ENCODE assay signal across 8 mouse cellular contexts in genomic region chr2:30927844-30928628, GRCm38 (mm10). TPM values are rescaled to one million over a fixed set of nuclear protein-coding genes. Genes with fewer than 3 reads are reported as not detected.
DNase-seq lines count a peak whose midpoint lies in the region; ATAC-seq and TF ChIP-seq lines count a peak whose summit lies in the region.

No protein-coding gene starts in this region.

- no peak overlapping the region for H3K9ac ChIP-seq in embryonic facial prominence, embryonic 14.5 days (ENCODE audit: low read depth, low read length)
- no peak overlapping the region; the same call in 1 of the 2 replicates for H3K9ac ChIP-seq in liver, postnatal 0 days (replicated peaks)

- H3K27me3 ChIP-seq in embryonic facial prominence, embryonic 14.5 days (replicated peaks; ENCODE audit: control insufficient read depth, insufficient read depth, low read length) = no peaks in the 10 kb centered on the region
- H3K27me3 ChIP-seq in heart, embryonic 10.5 days (ENCODE audit: insufficient read depth, poor library complexity, severe bottlenecking) = 0 out of 2 replicates have a peak, but pooled peaks cover 3% of the 10 kb centered on the region
- no peaks in the 10 kb centered on the region for H3K27me3 ChIP-seq in liver, postnatal 0 days (ENCODE audit: insufficient read depth, low read length)

- peak; percentile 94 for TF ChIP-seq CTCF in liver, postnatal 0 days (IDR thresholded peaks at IDR 0.05; ENCODE audit: low read depth)

- H3K4me3 ChIP-seq in embryonic facial prominence, embryonic 14.5 days (ENCODE audit: low read depth, low read length) = no peak overlapping the region
- H3K4me3 ChIP-seq in heart, embryonic 10.5 days = no peak overlapping the region
- peak overlapping the region; percentile 13; the same call in 1 of the 2 replicates for H3K4me3 ChIP-seq in liver, postnatal 0 days (ENCODE audit: low read depth, low read length)

- 17% methylated on average over 14 of the region's 14 CpGs for WGBS in embryonic facial prominence, embryonic 14.5 days
- 27% methylated on average over 14 of the region's 14 CpGs for WGBS in heart, embryonic 10.5 days
- WGBS in liver, postnatal 0 days (ENCODE audit: insufficient replicate concordance) = 26% methylated on average over 14 of the region's 14 CpGs

- no peak overlapping the region for H3K27ac ChIP-seq in embryonic facial prominence, embryonic 14.5 days (replicated peaks; ENCODE audit: low read depth, low read length)
- H3K27ac ChIP-seq in heart, embryonic 10.5 days = peak overlapping the region; percentile 80
- H3K27ac ChIP-seq in liver, postnatal 0 days (ENCODE audit: low read depth) = peak overlapping the region; percentile 71

- no peak for TF ChIP-seq EP300 in liver, postnatal 0 days (IDR thresholded peaks at IDR 0.05; ENCODE audit: low read depth)

- no peaks in the 10 kb centered on the region for H3K9me3 ChIP-seq in embryonic facial prominence, embryonic 14.5 days (ENCODE audit: control insufficient read depth, low read length)
- H3K9me3 ChIP-seq in heart, embryonic 10.5 days = no peaks in the 10 kb centered on the region
- H3K9me3 ChIP-seq in liver, postnatal 0 days (ENCODE audit: low read length) = no peaks in the 10 kb centered on the region

- peak; percentile 84 for DNase-seq in B cell, adult 2 months
- peak; percentile 82 for DNase-seq in adrenal gland, postnatal 25 days
- peak; percentile 90 for DNase-seq in embryonic facial prominence, embryonic 14.5 days (ENCODE audit: low spot score)
- DNase-seq in heart, embryonic 10.5 days (ENCODE audit: low spot score) = peak; percentile 87
- DNase-seq in kidney, postnatal 10 days = peak; percentile 93
- DNase-seq in liver, postnatal 0 days = peak; percentile 89
- peak; percentile 95 for DNase-seq in testis, postnatal 10 days (ENCODE audit: low spot score)

- no peaks in the 10 kb centered on the region for H3K36me3 ChIP-seq in embryonic facial prominence, embryonic 14.5 days (ENCODE audit: control insufficient read depth, insufficient read depth, low read length)
- no peaks in the 10 kb centered on the region for H3K36me3 ChIP-seq in heart, embryonic 10.5 days
- no peaks in the 10 kb centered on the region for H3K36me3 ChIP-seq in liver, postnatal 0 days (replicated peaks; ENCODE audit: insufficient read depth, low read length)

- no peak overlapping the region for H3K4me2 ChIP-seq in embryonic facial prominence, embryonic 14.5 days (ENCODE audit: low read depth, low read length)
- H3K4me2 ChIP-seq in liver, postnatal 0 days (ENCODE audit: low read depth, low read length) = peak overlapping the region; percentile 70

- peaks cover 14% of the 10 kb centered on the region for H3K4me1 ChIP-seq in embryonic facial prominence, embryonic 14.5 days (ENCODE audit: control insufficient read depth, insufficient read depth, low read length)
- H3K4me1 ChIP-seq in heart, embryonic 10.5 days = peaks cover 39% of the 10 kb centered on the region
- H3K4me1 ChIP-seq in liver, postnatal 0 days (ENCODE audit: insufficient read depth) = peaks cover 28% of the 10 kb centered on the region

- peak; percentile 66 for ATAC-seq in embryonic facial prominence, embryonic 14.5 days (ENCODE audit: low read depth)
- peak; percentile 59 for ATAC-seq in liver, postnatal 0 days
- peak; percentile 56 for ATAC-seq in neutrophil, adult 5-6 weeks (ENCODE audit: extremely low read depth, insufficient number of reproducible peaks, low FRiP score, poor library complexity, severe bottlenecking)

RNA-seq across cellular contexts. Expression of gene Ptges, which starts 1.6 kb away (rescaled TPM):
- 15.8 and 16.7 TPM in 2 replicates for total RNA-seq in adrenal gland, postnatal 25 days (2021)
- 14.9 and 17.3 TPM in 2 replicates for polyA plus RNA-seq in embryonic facial prominence, embryonic 14.5 days (2014; fragmentation: Nextera tagmentation; extraction: Ambion mirVana)
- 4.2 and 6.1 TPM in 2 replicates for polyA plus RNA-seq in heart, embryonic 10.5 days (2016; fragmentation: Nextera tagmentation; extraction: Ambion mirVana)
- polyA plus RNA-seq in liver, postnatal 0 days (2015; fragmentation: Nextera tagmentation; extraction: Ambion mirVana) = 1.4 and 1.7 TPM in 2 replicates
- total RNA-seq in neutrophil, adult 5-6 weeks (2017) = not detected in 2 replicates

RNA-seq across cellular contexts. Expression of gene Tor1b, which starts 24.7 kb away (rescaled TPM):
- 53.5 and 59.8 TPM in 2 replicates for total RNA-seq in adrenal gland, postnatal 25 days (2021)
- polyA plus RNA-seq in embryonic facial prominence, embryonic 14.5 days (2014; fragmentation: Nextera tagmentation; extraction: Ambion mirVana) = 41.3 and 41.8 TPM in 2 replicates
- 24.6 and 25.4 TPM in 2 replicates for polyA plus RNA-seq in heart, embryonic 10.5 days (2016; fragmentation: Nextera tagmentation; extraction: Ambion mirVana)
- 29.2 and 31.1 TPM in 2 replicates for polyA plus RNA-seq in liver, postnatal 0 days (2015; fragmentation: Nextera tagmentation; extraction: Ambion mirVana)
- total RNA-seq in neutrophil, adult 5-6 weeks (2017) = 30.9 and 38.5 TPM in 2 replicates

RNA-seq across cellular contexts. Expression of gene Tor1a, which starts 39.7 kb away (rescaled TPM):
- total RNA-seq in adrenal gland, postnatal 25 days (2021) = 42.7 and 53.0 TPM in 2 replicates
- polyA plus RNA-seq in embryonic facial prominence, embryonic 14.5 days (2014; fragmentation: Nextera tagmentation; extraction: Ambion mirVana) = 68.3 and 68.8 TPM in 2 replicates
- 65.1 and 80.5 TPM in 2 replicates for polyA plus RNA-seq in heart, embryonic 10.5 days (2016; fragmentation: Nextera tagmentation; extraction: Ambion mirVana)
- 82.9 and 95.5 TPM in 2 replicates for polyA plus RNA-seq in liver, postnatal 0 days (2015; fragmentation: Nextera tagmentation; extraction: Ambion mirVana)
- 64.5 and 65.3 TPM in 2 replicates for total RNA-seq in neutrophil, adult 5-6 weeks (2017)

RNA-seq across cellular contexts. Expression of gene BC005624, which starts 54.0 kb away (rescaled TPM):
- 46.9 TPM in 2 replicates for total RNA-seq in adrenal gland, postnatal 25 days (2021)
- polyA plus RNA-seq in embryonic facial prominence, embryonic 14.5 days (2014; fragmentation: Nextera tagmentation; extraction: Ambion mirVana) = 46.7 and 48.1 TPM in 2 replicates
- 36.9 and 42.6 TPM in 2 replicates for polyA plus RNA-seq in heart, embryonic 10.5 days (2016; fragmentation: Nextera tagmentation; extraction: Ambion mirVana)
- 18.9 and 19.6 TPM in 2 replicates for polyA plus RNA-seq in liver, postnatal 0 days (2015; fragmentation: Nextera tagmentation; extraction: Ambion mirVana)
- 118 and 128 TPM in 2 replicates for total RNA-seq in neutrophil, adult 5-6 weeks (2017)

RNA-seq across cellular contexts. Expression of gene Usp20, which starts 54.0 kb away (rescaled TPM):
- 22.9 and 31.3 TPM in 2 replicates for total RNA-seq in adrenal gland, postnatal 25 days (2021)
- polyA plus RNA-seq in embryonic facial prominence, embryonic 14.5 days (2014; fragmentation: Nextera tagmentation; extraction: Ambion mirVana) = 20.9 and 21.7 TPM in 2 replicates
- polyA plus RNA-seq in heart, embryonic 10.5 days (2016; fragmentation: Nextera tagmentation; extraction: Ambion mirVana) = 15.7 and 21.5 TPM in 2 replicates
- 2.7 and 3.5 TPM in 2 replicates for polyA plus RNA-seq in liver, postnatal 0 days (2015; fragmentation: Nextera tagmentation; extraction: Ambion mirVana)
- 8.7 and 9.8 TPM in 2 replicates for total RNA-seq in neutrophil, adult 5-6 weeks (2017)
